Mouse (Mus musculus): ENCODE results near the gene Kif2c.

Kif2c gene

DNA sequence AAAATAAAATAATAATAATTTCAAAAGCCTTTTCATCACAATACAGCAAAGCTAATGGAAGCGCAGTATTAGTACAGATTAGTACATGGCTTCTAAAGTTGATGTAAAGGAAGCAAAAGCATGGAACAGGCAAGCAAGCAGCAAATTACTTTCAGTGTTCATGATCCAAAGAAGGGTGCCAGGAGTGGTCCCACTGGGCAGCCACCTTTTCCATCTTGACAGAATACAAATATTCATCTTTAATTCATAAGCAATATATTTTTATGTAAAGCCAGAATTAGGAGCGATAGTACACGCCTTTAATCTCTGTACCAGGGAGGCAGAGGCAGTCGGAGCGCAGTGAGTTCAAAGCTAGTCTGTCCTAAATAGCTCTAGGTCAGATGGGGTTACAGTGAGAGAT lies 62.8 kb downstream of the Kif2c start:
- DNase-seq (ENCODE audit: low spot score), result no peak

DNA sequence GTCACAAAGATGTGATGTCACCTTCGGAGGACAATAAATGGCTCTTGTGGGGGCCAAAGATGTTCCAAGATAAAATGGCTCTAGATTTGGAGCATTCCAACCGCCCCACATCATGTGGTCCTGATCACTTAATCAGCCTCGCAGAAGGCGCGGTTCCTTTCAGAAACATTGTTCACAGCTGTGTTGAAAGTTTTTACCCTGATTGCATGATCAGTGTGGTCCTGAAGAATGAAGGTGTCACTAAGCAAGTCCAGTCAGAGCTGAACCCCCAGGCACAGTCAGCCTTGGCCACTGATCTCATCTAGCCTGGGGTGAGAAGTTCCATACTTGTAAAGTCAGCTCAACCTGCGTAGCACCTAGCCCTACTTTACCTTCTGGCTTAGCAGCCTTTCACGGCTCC lies 64.5 kb downstream of the Kif2c start:
- no peak for DNase-seq (ENCODE audit: low spot score)

DNA sequence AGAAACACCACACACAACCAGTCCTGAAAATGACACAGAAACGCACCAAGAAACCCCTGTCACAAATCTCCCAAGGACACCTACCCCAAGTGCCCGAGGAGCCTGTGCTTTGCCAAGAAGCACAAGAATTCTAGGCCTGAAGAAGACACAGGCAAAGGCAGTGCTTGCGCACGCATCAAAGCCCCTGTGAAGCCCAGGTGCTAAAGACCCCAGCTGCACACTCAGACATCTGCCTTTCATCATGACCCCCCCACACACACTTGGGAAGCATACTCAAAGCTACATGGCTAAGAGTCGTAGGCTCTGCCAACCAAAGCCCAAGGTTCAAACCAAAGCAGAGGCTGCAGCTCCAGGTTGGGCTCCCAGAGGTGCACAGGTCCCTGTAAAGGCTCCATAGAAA lies 66.8 kb downstream of the Kif2c start:
- DNase-seq (ENCODE audit: low spot score), result no peak

- DNase-seq (ENCODE audit: low spot score), result no peak
Measured at GRCm38 (mm10) chr4:117113237-117113636, 69.2 kb downstream of the Kif2c start.

GRCm38 (mm10) chr4:117110985-117111384 lies 71.5 kb downstream of the Kif2c start:
- no peak for DNase-seq (ENCODE audit: low spot score)

GRCm38 (mm10) chr4:117110249-117110648 lies 72.2 kb downstream of the Kif2c start:
- DNase-seq (ENCODE audit: low spot score), result no peak
